Mouse (Mus musculus): ENCODE data around the gene Gm20479.

GRCm38 (mm10) chr7:27345444-27345843, 11.8 kb downstream of the Gm20479 start:
- no peak for TF ChIP-seq CTCF (IDR thresholded peaks at IDR 0.05; ENCODE audit: insufficient read depth, low read length)
- TF ChIP-seq POLR2A (IDR thresholded peaks at IDR 0.05; ENCODE audit: borderline replicate concordance, extremely low read depth, low read depth, low read length): no peak
